Comparison of ENCODE assay signal across 18 mouse cellular contexts in the genomic region with DNA sequence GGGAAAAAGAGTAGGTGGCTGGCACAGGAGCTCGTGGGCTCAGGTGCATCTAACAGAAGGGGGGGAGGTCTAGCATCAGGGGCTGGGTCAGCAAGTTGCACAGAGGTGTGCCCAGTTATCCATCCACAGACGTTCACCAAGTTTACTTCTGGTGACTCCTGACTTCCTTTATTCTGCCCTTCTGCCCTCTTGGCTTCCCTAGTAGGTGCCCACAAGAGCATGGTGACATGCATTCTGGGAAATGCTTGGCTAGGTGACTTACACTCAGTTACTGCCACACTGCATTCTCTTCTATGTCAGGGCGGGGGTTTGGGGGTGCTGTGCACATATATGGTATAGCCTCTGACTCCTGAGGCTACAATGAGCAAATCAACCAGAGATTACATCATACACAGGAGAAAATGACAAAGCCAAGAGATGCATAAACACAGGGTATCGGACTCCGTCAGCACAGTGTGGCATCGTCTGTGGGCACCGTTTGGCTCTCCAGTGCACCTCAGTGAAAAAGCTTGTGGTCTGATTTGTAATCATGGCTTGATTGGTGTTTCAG. TPM values are rescaled to one million over a fixed set of nuclear protein-coding genes. Genes with fewer than 3 reads are reported as not detected.
DNase-seq lines count a peak whose midpoint lies in the region; ATAC-seq and TF ChIP-seq lines count a peak whose summit lies in the region.
"Had no signal": no experiment of that assay in that cellular context is flagged by ENCODE, and none has a peak within 500 bp of the region (broad histone marks: within the 10 kb centered on the region; RNA-seq: fewer than 3 reads in every experiment).

No protein-coding gene starts in this region.

- WGBS in heart, embryonic 15.5 days: 86% methylated on average over 7 of the region's 7 CpGs
- 83% methylated on average over 7 of the region's 7 CpGs for WGBS in heart, adult 2 months
- 72% methylated on average over 7 of the region's 7 CpGs for WGBS in kidney, postnatal 0 days
- 83% methylated on average over 7 of the region's 7 CpGs for WGBS in hindbrain, postnatal 0 days

- no peak overlapping the region for H3K4me2 ChIP-seq in heart, embryonic 15.5 days
- H3K4me2 ChIP-seq in kidney, postnatal 0 days (ENCODE audit: low read length): no peak overlapping the region
- no peak overlapping the region for H3K4me2 ChIP-seq in hindbrain, postnatal 0 days (ENCODE audit: low read depth, low read length)
- H3K4me2 ChIP-seq: heart, embryonic 11.5 days had no signal

- no peaks in the 10 kb centered on the region for H3K9me3 ChIP-seq in heart, embryonic 15.5 days (replicated peaks)
- H3K9me3 ChIP-seq in kidney, postnatal 0 days (replicated peaks; ENCODE audit: low read length): no peaks in the 10 kb centered on the region
- no peaks in the 10 kb centered on the region for H3K9me3 ChIP-seq in hindbrain, postnatal 0 days (ENCODE audit: low read length)
- H3K9me3 ChIP-seq: forebrain, embryonic 10.5 days; G1E had no signal

- H3K27me3 ChIP-seq in heart, embryonic 15.5 days: no peaks in the 10 kb centered on the region
- no peaks in the 10 kb centered on the region for H3K27me3 ChIP-seq in heart, adult 2 months (ENCODE audit: control insufficient read depth, insufficient read depth, low read length)
- no peaks in the 10 kb centered on the region for H3K27me3 ChIP-seq in kidney, postnatal 0 days (ENCODE audit: insufficient read depth, low read length)
- H3K27me3 ChIP-seq in hindbrain, postnatal 0 days (ENCODE audit: insufficient read depth, low read length): no peaks in the 10 kb centered on the region

- peaks cover 83% of the 10 kb centered on the region for H3K4me1 ChIP-seq in heart, embryonic 15.5 days (replicated peaks)
- H3K4me1 ChIP-seq in heart, adult 2 months (ENCODE audit: control insufficient read depth, insufficient read depth, low read length): peaks cover 25% of the 10 kb centered on the region
- peaks cover 47% of the 10 kb centered on the region for H3K4me1 ChIP-seq in brown adipose tissue, adult 24 weeks (ENCODE audit: control insufficient read depth, insufficient read depth, insufficient read length, low read length)
- peaks cover 60% of the 10 kb centered on the region for H3K4me1 ChIP-seq in kidney, postnatal 0 days (replicated peaks; ENCODE audit: insufficient read depth, low read length)
- peaks cover 18% of the 10 kb centered on the region; the same call in 1 of the 2 replicates for H3K4me1 ChIP-seq in hindbrain, postnatal 0 days (ENCODE audit: insufficient read depth, low read length)

- H3K4me3 ChIP-seq in heart, embryonic 15.5 days: no peak overlapping the region
- no peak overlapping the region for H3K4me3 ChIP-seq in heart, adult 2 months
- no peak overlapping the region for H3K4me3 ChIP-seq in brown adipose tissue, adult 24 weeks (ENCODE audit: insufficient read depth, low read depth, low read length)
- H3K4me3 ChIP-seq in kidney, postnatal 0 days (replicated peaks; ENCODE audit: low read depth, low read length): no peak overlapping the region
- no peak overlapping the region for H3K4me3 ChIP-seq in hindbrain, postnatal 0 days (ENCODE audit: low read length)
- H3K4me3 ChIP-seq: forebrain, embryonic 10.5 days had no signal

- H3K27ac ChIP-seq in heart, embryonic 15.5 days: 0 out of 2 replicates have a peak overlapping the region, but pooled peaks have one; percentile 43
- no peak overlapping the region for H3K27ac ChIP-seq in heart, adult 2 months
- peak overlapping the region; percentile 21; the same call in 1 of the 2 replicates for H3K27ac ChIP-seq in brown adipose tissue, adult 24 weeks (replicated peaks; ENCODE audit: low read depth, low read length)
- H3K27ac ChIP-seq in kidney, postnatal 0 days: no peak overlapping the region
- no peak overlapping the region for H3K27ac ChIP-seq in hindbrain, postnatal 0 days
- H3K27ac ChIP-seq: liver, embryonic 14.5 days had no signal

- no peak for DNase-seq in heart, adult 2 months
- peak; percentile 35 for DNase-seq in 3134 (ENCODE audit: extremely low read depth, insufficient read length, low spot score)
- no peak for DNase-seq in kidney, postnatal 0 days (ENCODE audit: low spot score)
- DNase-seq in cerebellum, adult 9-11 months: no peak
- no peak for DNase-seq in adrenal gland, postnatal 10 days
- DNase-seq in hindbrain, postnatal 0 days (ENCODE audit: low spot score): no peak
- DNase-seq: cerebellum, adult 11-12 months; cerebellum, postnatal 36 days; heart, postnatal 36 days; midbrain, embryonic 14.5 days; right cerebral cortex, postnatal 4 days had no signal

- no peak for ATAC-seq in heart, embryonic 15.5 days (replicated peaks; ENCODE audit: insufficient number of reproducible peaks, insufficient read depth, low FRiP score, low read depth)
- ATAC-seq in kidney, postnatal 0 days (replicated peaks; ENCODE audit: low FRiP score, low read depth): 0 out of 2 replicates have a peak, but pooled peaks have one; percentile 16
- no peak for ATAC-seq in hindbrain, postnatal 0 days
- ATAC-seq: hindbrain, embryonic 16.5 days had no signal

- no peak for TF ChIP-seq EP300 in heart, adult 2 months (IDR thresholded peaks at IDR 0.05; ENCODE audit: insufficient read depth, low read depth, low read length)

- no peak for TF ChIP-seq CTCF in heart, adult 2 months (IDR thresholded peaks at IDR 0.05)
- no peak for TF ChIP-seq CTCF in kidney, postnatal 0 days (IDR thresholded peaks at IDR 0.05; ENCODE audit: low read depth)
- TF ChIP-seq CTCF in hindbrain, postnatal 0 days (IDR thresholded peaks at IDR 0.05; ENCODE audit: low read depth): no peak

- intact Hi-C loops in heart, adult 2 months (cut with DNase I): no loop called here

- H3K36me3 ChIP-seq in heart, embryonic 15.5 days: no peaks in the 10 kb centered on the region
- H3K36me3 ChIP-seq in heart, adult 2 months (ENCODE audit: control insufficient read depth, insufficient read depth, low read length): 0 out of 2 replicates have a peak, but pooled peaks cover 2% of the 10 kb centered on the region
- no peaks in the 10 kb centered on the region for H3K36me3 ChIP-seq in kidney, postnatal 0 days (ENCODE audit: insufficient read depth, low read length)
- no peaks in the 10 kb centered on the region for H3K36me3 ChIP-seq in hindbrain, postnatal 0 days (ENCODE audit: insufficient read depth, low read length)
- H3K36me3 ChIP-seq: G1E had no signal

- no peaks in the 10 kb centered on the region for H3K79me2 ChIP-seq in heart, adult 2 months (replicated peaks; ENCODE audit: control insufficient read depth, insufficient read depth, low read length)

- no peak overlapping the region for H3K9ac ChIP-seq in heart, embryonic 15.5 days
- no peak overlapping the region for H3K9ac ChIP-seq in heart, adult 2 months (ENCODE audit: low read depth, low read length)
- H3K9ac ChIP-seq in kidney, postnatal 0 days (ENCODE audit: low read depth, low read length): no peak overlapping the region
- H3K9ac ChIP-seq in hindbrain, postnatal 0 days (replicated peaks; ENCODE audit: low read length): no peak overlapping the region
- H3K9ac ChIP-seq: liver, embryonic 14.5 days had no signal

- no peak for TF ChIP-seq POLR2A in heart, adult 2 months (IDR thresholded peaks at IDR 0.05; ENCODE audit: insufficient read depth, low read depth, low read length)

RNA-seq across cellular contexts. Expression of a gene that starts 54.5 kb away (rescaled TPM):
- 11.6 and 14.8 TPM in 2 replicates for polyA plus RNA-seq in heart, embryonic 15.5 days (2015; fragmentation: Nextera tagmentation; extraction: Ambion mirVana)
- 10 to 100 TPM; 12.4 to 13.0 TPM for total RNA-seq in heart, adult 2 months (2021)
- polyA plus RNA-seq in heart, adult 2 months (2012; rRNA removed): 18.4 and 24.0 TPM in 2 replicates
- polyA plus RNA-seq in brown adipose tissue, adult 24 weeks (2012; ENCODE audit: insufficient read depth, insufficient read length, missing spikeins): 6.3 and 10.3 TPM in 2 replicates
- polyA plus RNA-seq in kidney, postnatal 0 days (2015; fragmentation: Nextera tagmentation; extraction: Ambion mirVana): 19.2 and 20.0 TPM in 2 replicates
- total RNA-seq in adrenal gland, postnatal 10 days (2021): 10 to 100 TPM; 24.4 to 31.8 TPM
- 26.5 and 34.0 TPM in 2 replicates for total RNA-seq in hindbrain, postnatal 0 days (2014; rRNA removed)
- polyA plus RNA-seq in hindbrain, postnatal 0 days (2015; fragmentation: Nextera tagmentation; extraction: Ambion mirVana): 7.2 and 7.5 TPM in 2 replicates

Comparison
In these comparisons a context has a peak if more than half of its experiments do, and no peak if none do; other contexts are left out.
1. H3K27ac ChIP-seq: peak in heart, embryonic 15.5 days (single experiment) and brown adipose tissue, adult 24 weeks (single experiment); none in heart, adult 2 months (single experiment), kidney, postnatal 0 days (single experiment) and hindbrain, postnatal 0 days (single experiment).